Mouse (Mus musculus) layer of hippocampus, adult 11-12 months (tissue): ENCODE measurements at regions not wholly inside any gene's neighbourhood (a gene's known extent, or its start where the extent isn't known, plus 50 kb on each side); places are given as distances from the start of the nearest gene placed in this dataset.
"Not testable (repeated sequence)": the region's sequence is repeated elsewhere in the genome, so short reads cannot be mapped to it uniquely, and the experiment has no call there.

Experiments
- DNase-seq: peaks from one replicate; pipeline ENCODE4 v3.0.0; 2022; ENCODE audit warnings: low spot score

- DNase-seq = no peak
Observed at GRCm38 (mm10) chr3:68794380-68795014, 74.9 kb upstream of the 1110032F04Rik start.

- no peak for DNase-seq
Observed at GRCm38 (mm10) chr3:68795641-68796040, 73.7 kb upstream of the 1110032F04Rik start.

- DNase-seq = not testable (repeated sequence)
Observed at GRCm38 (mm10) chr3:68798408-68798807, 71.0 kb upstream of the 1110032F04Rik start.

GRCm38 (mm10) chr3:68808866-68809265, 60.5 kb upstream of the 1110032F04Rik start:
- DNase-seq = no peak

GRCm38 (mm10) chr3:68813461-68813860, 55.9 kb upstream of the 1110032F04Rik start:
- DNase-seq = no peak

- DNase-seq = no peak
Observed at GRCm38 (mm10) chr3:68814011-68814690, 55.2 kb upstream of the 1110032F04Rik start.

- DNase-seq = no peak
Observed at GRCm38 (mm10) chr3:68815621-68816020, 53.8 kb upstream of the 1110032F04Rik start.

GRCm38 (mm10) chr3:68817321-68817720, 52.1 kb upstream of the 1110032F04Rik start:
- DNase-seq = no peak
